Mouse (Mus musculus) cerebellum, adult 8-10 months (tissue): Measurements from ENCODE around the gene 1110051M20Rik.
A peak's percentile ranks its signal among the peaks of the same experiment; 100 is the strongest.

Experiments used
- DNase-seq: peaks from one replicate; pipeline ENCODE4 v3.0.0; 2022

The 1110051M20Rik gene

DNA sequence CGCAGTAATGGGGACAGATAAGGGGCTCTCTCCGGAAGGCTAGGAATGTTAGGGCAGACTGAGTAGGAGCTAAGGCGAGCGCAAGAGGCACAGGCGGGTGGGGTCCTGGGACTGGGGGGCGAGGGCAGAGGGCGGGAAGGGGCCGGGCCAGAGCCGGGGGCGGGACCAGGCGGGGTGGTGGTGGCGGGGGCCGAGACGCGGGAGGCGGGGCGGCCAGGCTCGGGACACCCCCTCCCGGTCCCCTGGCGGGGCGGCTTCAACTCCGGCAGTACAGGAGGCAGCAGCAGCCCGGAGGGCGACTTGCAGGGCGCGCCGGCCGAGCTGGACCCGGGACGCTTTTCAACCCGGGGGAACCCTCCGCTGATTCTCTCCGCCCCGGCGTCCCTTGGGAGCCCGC is 12.8 kb upstream of the 1110051M20Rik start, which contains the start of gene Lrp4:
Lrp4 (plus strand) TSS at position 253 of the 397 bp plus-strand sequence.
- no peak for DNase-seq

- DNase-seq = no peak
Measured at GRCm38 (mm10) chr2:91456491-91457100, 12.1 kb upstream of the 1110051M20Rik start.

DNA sequence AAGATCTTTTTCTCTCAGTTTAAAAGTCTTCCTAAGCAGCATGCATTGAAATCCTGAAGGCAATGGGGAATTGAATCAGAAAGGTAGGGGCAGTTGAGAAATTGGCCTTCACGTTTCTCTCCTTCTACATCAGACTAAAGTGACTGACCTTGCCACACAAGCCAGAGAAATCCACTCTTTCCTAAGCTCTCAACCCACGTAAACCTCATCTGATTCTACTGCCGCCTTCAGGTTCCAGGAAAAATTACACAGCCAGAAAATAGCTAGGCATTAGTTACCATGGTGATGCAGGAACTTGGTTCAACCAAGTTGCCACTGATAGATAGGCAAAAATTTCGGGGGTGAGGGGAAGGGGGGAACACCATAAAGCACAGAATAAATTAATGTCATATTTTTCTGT is 11.3 kb upstream of the 1110051M20Rik start:
- peak; percentile 39 for DNase-seq

GRCm38 (mm10) chr2:91454434-91454833 is 9.9 kb upstream of the 1110051M20Rik start:
- DNase-seq = no peak

- no peak for DNase-seq
Measured at GRCm38 (mm10) chr2:91453231-91454075, 8.9 kb upstream of the 1110051M20Rik start.

DNA sequence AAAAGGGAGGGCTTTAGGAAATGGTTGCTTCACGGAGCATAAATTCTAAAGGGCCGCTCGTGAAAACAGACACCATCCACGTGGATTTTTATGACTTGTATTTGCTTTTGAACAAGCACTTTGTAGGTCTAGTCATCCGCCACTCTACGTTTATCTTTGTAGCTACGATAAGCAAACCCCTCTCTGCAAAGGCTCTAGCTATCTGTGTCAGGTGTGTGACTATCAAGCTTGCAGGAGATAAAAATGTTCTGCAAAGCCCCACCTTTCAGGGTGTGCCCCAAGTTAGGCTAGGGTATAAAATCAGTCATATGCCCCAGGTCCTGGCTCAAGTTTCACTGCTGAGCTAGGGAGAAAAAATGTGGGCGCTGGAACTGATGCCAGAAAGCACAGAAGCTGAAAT is 8.2 kb upstream of the 1110051M20Rik start:
- DNase-seq = no peak

DNA sequence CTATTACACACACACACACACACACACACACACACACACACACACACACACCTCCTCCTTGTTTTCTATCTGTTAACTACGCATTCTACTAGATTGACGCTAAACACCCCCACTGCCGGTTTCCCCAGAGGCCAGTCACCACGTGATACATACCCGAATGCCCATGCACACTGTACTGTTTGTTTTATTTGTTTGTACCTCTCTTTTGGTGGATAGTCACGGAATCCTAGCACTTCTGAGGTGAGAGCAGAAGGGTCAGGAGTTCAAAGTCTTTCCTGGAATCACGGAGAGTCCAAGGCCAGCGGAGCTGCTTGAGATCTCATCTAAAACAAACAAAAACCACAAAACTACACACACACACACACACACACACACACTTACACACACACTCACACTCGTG is 5.8 kb upstream of the 1110051M20Rik start:
- DNase-seq = no peak

GRCm38 (mm10) chr2:91449662-91450061 is 5.2 kb upstream of the 1110051M20Rik start:
- DNase-seq = no peak

DNA sequence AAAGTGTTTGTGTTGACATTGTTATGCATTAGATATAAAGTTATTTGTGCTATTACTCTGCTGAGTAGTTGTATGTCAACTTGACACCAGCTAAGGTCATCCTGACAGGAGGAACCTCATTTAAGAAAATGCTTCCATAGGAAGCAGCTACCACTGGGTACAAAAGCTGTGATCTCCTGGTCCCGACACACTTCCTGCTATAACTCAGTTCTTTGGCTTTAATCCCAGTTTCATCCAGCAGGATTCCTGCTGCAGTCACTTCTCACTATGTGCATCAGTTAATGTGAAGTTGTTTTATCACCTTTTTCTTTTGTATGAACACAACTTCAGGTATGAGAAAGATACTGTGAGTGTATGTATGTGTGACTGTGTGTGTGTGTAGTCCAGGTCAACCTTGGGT is 2.3 kb downstream of the 1110051M20Rik start:
- no peak for DNase-seq

- DNase-seq = no peak
Measured at GRCm38 (mm10) chr2:91441715-91442114, 2.8 kb downstream of the 1110051M20Rik start.

DNA sequence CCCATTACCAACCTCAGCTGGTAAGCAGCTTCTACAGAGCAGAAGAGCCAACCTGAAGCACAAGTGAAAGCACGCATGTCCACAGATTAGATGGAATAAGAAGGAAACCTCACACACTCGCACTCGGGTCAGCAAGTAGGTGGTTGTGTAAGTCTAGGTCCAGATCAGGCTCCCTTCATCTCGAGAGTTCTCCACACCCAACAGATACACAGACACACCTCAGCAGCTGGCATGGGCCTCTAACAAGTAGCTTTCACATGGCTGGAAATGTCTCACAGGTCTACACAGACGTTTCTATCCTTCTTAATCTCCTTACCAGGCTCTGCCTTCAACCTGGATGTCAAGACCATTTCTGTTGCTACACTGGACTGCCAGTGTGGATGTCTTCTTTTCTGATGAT is 3.8 kb downstream of the 1110051M20Rik start:
- no peak for DNase-seq

GRCm38 (mm10) chr2:91439876-91440275 is 4.6 kb downstream of the 1110051M20Rik start:
- no peak for DNase-seq

DNA sequence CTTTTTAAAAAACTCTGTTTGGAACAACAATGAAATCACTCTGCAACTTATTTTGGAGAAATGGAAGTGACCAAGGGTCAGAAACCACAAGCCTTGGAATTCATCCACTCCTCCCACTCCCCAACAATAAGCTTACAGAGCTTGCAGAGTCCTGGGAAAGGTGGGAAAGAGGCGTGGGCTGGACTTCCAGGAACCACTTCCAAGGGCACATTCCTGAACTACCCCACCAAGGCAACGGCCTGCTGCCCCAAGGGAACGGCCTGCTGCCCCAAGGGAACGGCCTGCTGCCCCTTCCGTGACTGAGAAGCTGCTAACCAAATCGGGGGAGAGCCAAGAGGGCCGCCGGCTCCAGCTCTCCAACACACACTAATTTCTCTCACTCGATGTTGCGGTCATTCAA is 5.2 kb downstream of the 1110051M20Rik start:
- DNase-seq = no peak

DNA sequence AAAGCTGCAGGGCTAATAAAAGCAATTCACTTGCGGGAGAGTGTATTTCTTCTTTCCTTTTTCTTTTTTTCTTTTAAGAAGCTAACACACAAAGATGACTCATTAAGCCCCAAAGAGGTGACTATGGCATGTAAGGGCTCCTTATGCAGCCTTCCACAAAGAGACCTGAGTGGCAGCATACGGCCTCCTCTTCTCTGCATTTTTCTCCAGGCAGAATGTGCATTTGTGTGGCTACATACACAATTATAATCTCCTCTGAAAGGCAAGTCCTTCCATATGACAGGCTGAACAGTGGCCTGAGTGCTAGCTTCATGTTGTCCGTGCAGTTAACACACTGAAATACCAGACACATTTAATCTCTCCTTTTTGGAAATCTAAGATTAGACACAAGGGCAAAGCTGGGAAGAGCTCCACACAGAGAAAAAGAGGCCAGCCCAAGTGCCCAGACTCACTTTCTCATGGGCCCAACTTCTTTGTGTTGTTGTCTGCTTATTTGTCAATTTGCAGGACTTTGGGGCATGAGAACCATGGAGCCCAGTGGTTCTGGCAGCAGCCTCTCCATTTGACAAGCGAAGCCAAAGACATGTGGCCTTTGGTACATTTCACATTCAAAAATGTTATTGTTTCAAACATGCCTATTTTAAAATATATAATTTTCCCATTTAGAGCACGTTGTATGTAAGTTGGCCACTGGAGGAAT is 7.2 kb downstream of the 1110051M20Rik start:
- DNase-seq = no peak

- DNase-seq = no peak
Measured at GRCm38 (mm10) chr2:91436713-91437112, 7.8 kb downstream of the 1110051M20Rik start.

DNA sequence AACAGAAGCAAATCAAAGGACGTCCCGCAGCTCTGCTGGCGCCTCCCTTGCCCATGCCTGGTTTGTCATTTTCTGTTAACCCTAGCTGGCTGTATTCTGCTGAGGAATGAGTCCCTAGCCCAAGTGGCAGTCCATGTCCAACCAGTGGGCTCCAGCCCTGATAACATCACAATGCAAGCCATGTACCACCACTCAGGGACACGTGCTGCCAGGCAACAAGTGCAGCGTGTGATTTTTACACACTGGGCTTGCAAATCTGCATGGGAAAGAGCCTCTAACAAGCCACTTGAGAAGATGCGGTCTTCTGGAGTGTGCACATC is 13.9 kb downstream of the 1110051M20Rik start:
- peak; percentile 20 for DNase-seq

DNA sequence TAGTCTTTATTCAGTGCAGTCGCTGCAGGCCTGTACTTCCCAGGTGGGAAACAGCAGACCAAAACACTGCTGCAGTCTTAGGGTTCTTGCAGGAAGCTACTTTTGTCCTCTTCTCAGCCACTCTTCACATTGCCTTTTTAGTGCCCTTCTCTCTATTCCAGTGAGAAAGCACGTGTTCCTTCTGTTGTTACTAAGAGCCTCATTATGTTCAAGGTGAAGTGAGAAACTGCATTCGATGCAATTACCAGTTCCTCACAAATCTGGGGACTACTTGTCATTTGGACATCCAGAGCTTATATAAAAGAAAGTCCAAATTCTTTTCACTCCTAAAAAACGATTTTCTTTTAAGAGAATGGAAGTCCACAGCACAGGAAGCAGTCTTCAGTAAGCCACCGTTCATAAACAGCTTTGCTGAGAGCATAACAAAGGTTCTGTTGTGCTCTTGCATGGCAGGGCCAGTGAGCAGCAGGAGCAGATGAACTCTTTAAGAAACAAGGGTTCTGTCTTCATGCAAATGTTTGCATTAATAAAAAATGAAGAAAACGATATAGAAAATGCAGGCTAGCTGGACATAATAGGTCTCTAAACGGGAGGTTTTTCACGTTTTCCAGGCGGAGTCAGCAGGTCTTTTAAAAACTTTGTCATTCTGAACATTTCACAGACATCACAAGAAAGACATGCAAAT is 14.4 kb downstream of the 1110051M20Rik start:
- no peak for DNase-seq

DNA sequence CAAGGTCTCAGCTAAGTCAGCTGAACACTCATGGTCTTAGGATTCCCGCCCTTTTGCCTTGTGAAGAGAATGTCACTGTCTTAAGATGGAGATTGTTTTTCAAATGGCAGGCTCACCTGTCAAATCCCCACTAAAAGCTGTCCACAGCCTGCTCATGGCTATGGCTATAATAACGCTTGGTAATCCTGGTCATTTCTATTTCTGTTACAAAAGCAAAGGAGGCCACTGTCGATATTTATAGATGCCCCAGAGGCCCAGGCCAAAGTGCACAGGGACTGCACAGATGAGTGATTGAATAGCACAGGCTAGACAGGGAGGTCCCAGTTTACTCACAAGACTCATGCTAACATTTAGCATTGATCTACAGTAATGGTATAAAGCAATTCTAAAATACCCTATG is 15.4 kb downstream of the 1110051M20Rik start:
- DNase-seq = no peak

- DNase-seq = no peak
Measured at GRCm38 (mm10) chr2:91426321-91426720, 18.2 kb downstream of the 1110051M20Rik start.

- DNase-seq = no peak
Measured at GRCm38 (mm10) chr2:91424061-91424720, 20.3 kb downstream of the 1110051M20Rik start.

DNA sequence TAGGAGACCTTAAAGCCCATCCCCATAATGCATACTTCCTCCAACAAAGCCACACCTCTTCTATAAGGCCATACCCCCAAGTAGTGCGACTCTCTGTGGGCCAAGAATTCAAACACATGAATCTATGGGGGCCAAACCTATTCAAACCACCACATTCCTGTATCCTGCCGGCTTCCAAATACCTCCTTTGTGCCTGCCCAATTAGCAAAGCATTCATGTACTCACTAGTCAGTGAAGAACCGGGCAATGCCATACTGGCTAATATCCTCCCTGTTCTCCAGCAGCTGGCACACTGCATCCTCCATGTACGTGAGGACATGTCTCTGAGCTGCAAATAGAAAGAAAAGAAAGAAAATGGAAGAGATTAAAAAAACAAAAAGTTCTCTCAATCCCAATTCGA is 22.9 kb downstream of the 1110051M20Rik start:
- DNase-seq = no peak

- DNase-seq = no peak
Measured at GRCm38 (mm10) chr2:91413811-91414210, 30.7 kb downstream of the 1110051M20Rik start.

GRCm38 (mm10) chr2:91412361-91412760 is 32.1 kb downstream of the 1110051M20Rik start:
- no peak for DNase-seq
